Mouse (Mus musculus) right cerebral cortex, adult 2 months (tissue): Measurements from ENCODE around the gene Ppp4r4.
A peak's percentile ranks its signal among the peaks of the same experiment; 100 is the strongest.
"Not testable (repeated sequence)": the region's sequence is repeated elsewhere in the genome, so short reads cannot be mapped to it uniquely, and the experiment has no call there.

Source experiments
- DNase-seq, 2 experiments: peaks; one replicate each; pipeline ENCODE4 v3.0.0; 2021 to 2022; ENCODE audit warnings: low spot score in 2 of 2

Gene Ppp4r4

DNA sequence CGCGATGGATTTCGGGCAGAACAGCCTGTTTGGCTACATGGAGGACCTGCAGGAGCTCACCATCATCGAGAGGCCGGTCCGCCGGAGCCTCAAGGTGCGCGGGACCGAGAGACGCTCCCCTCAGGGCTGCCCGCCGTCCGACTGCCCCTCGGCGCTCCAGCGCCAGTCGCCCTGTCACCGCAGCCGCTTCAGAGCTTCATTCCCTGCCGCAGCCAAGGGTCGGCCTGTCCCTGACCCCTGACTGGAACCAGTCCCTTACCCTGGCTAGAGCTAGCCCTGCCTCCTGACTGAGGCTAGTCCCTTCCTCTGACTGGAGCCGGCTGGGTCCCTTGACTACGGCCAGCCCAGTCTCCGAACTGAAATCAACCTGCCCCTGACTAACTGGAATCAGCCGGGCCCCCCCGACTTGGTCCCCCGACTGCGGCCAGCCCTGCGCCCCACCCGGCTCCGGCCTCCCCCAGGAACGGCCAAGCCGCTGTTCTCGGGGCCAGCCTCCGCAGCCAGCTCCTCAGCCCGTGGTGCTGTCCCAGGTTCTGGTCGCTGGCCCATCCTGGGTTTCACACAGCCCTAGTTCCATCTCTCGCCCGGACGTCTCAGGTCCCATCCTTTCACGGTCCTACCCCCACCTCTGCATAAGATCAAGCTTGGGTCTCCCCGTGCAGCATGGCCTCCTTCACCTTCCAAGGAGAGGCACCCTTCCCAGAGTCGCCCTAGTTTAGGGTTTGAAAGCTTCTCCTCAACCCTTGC, 739 bp downstream of the Ppp4r4 start:
- no peak for DNase-seq

DNA sequence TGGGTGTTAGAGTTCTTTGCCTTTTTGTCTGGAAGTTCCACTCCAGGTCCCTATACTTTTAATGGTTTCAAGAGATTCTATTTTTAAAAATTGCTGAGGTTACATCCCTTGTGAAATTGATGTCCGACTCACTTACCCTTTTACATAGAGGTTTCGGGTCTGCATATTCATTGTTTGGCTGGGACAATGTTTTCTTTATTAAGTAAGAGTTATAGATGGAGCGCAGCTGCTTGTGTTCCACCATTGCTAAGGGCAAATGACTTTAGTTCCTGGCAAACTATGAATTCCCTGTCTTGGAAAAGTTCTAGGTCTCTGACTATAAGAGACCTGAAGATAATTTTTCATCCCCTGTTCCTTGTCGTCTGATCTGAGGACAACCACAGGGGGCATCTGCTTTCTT, 8.3 kb downstream of the Ppp4r4 start:
- no peak for DNase-seq

DNA sequence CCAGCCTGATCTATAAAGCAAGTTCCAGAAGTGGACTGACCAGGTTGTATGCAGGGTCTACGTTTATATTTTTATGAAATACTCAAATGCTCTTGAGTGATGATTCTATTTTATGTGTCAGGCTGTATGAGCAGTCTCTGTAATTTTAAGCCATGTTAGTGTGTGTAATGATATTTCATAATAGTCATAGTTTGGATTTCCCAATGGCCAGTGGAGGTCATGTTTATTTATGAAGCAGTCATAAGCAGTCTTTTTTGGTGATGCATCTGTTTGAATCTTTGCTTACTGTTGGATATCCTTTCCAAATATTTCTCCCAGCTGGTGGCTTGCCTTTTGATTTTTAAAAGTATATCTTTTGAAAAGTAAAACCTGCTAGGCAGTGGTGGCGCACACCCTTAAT, 11.3 kb downstream of the Ppp4r4 start:
- DNase-seq, result no peak

DNA sequence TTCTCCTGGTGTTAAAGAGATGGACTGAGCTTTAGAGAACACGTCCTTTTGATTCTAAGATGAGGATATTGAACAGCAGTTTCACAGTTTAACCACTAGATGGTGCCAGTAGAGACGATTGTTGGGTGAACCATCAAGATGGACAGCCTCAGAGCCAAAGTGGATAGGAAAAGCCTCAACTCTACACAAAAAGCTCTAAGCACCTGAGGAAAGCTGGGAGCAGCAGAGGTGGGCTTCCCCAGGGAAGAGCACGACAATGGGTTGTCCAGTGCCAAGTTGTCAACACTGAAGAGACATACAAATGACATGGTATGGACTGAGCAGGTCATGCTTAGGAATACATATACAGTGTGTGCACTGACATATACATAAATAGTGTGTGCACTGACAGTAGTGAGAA, 12.1 kb downstream of the Ppp4r4 start:
- no peak for DNase-seq

DNA sequence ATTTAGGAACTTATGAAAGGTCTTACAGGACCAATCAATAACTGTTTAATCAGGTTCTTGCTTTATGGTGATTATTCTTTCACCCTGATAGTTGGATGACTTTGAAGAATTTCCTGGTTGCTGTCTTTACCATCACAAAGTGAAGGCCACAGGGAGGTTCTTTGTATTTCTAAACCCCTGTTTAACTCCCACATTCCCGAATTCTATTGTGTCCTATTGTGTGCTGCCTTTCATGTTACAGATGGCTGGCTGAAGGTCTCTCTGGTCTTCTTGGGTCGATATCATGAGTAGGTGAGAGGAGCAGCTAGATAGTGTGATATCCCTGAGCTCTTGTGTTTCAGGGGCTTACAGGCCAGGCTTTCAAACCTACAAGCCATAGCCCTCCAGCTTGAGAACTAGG, 15.4 kb downstream of the Ppp4r4 start:
- no peak for DNase-seq

DNA sequence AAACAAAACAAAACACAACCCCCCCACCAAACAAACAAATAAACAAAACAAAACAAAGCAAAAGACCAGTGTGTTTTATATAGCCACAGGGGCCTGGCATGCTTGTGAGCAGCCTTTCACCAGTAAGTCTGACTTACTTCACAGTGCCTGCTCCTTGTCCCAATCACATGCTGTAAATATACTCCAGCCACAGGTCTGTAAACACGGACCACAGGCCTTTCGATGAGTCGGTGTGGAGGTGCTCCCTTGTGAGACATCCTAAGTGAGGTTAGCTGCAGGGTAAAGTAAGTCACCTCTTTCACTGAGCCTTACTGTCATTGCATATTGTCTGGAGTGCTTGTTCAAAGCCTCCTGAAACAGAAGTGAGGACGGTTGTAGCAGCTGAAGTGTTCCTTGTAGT, 16.4 kb downstream of the Ppp4r4 start:
- DNase-seq, result no peak

DNA sequence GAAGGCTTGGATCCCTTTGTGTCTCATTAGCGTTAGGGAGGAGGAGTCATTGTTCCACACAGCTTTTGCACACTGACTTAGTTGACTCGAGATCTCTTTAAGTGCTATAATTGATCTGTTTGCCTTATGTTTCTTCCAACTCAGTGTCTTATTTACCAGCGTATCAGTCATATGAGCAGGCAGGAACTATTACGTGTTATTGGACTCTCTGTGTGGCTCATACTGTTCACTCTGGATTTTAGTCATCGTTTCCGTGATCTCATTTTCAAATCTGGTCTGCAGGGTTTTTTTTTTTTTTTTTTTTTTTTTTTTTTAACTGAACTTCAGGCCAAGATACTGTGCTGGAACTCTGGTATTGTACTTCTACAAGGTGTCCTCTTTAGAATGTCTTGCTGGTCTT, 18.0 kb downstream of the Ppp4r4 start:
- no peak for DNase-seq

DNA sequence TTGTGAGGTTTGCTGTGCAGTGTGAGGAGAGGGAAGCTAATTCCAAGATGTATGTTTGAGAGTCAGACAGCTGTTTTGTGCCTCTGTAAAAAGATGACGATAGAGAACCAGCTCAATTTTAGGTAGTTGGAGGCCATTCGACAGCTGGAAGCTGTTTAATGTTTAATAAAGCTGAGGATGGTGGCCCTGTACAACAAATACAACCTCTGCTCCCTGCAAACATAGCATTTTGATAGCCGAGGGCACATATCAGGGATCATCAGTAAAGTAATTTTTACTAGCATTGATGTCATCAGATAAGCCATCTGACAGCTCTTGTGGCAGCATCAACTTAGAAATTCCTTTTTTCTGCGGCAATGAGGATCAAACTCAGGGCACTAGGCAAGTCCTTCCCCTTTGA, 19.3 kb downstream of the Ppp4r4 start:
- no peak for DNase-seq

DNA sequence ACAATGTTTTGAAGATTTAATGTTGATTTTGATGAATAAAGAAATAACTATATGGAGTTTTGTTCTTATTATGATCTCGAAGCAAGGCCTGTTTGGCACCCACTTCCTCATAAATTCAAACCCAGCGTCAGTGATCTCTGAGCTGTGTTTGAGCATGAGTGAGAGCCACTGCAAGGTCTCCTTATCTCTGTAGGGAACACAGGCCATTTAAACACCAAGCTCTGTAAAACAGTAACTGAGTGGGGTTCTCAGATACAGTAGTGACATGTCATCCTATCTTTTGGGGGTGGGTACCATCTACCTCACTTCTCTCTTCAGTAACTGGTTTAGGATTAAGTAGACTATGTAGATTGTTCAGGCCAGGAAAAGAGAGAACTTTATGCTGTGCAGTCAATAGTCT, 20.4 kb downstream of the Ppp4r4 start:
- DNase-seq, result no peak

DNA sequence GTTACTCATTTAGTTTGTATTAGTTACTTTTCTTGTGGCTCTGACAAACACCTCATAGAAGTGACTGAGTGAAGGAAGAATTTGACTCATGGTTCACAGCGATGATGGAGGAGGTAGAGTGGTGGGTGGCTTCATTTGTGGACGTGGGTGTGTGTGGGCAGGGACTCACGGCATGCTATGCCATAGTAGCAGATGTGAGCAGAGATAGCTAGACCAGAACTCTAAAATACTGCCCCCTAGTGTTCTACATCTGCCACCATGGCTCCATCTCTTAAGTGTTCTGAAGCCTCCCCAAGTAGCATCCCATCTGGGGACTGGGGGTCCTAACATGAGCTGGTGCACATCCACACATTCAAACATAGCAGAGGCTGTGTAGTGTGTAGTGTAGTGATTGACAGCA, 21.4 kb downstream of the Ppp4r4 start:
- no peak for DNase-seq

DNA sequence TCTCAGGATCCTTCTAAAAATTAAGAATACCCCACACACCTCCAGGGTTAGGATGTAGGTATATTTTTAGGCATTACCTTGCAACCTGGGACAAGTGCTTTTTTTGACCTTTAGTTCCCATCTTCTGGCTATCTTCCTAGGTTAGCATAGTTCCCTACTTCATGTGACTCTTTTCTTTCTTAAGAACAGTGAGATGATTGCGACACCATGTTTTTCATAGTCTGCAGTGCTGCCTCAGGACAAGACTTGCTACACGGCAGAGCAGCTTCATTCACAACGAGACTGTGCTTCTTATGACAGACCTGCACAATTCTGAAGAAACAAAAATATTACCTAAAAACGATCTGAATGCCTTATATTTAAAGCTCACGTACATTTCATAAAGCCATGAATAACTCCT, 24.8 kb downstream of the Ppp4r4 start:
- DNase-seq, result no peak

DNA sequence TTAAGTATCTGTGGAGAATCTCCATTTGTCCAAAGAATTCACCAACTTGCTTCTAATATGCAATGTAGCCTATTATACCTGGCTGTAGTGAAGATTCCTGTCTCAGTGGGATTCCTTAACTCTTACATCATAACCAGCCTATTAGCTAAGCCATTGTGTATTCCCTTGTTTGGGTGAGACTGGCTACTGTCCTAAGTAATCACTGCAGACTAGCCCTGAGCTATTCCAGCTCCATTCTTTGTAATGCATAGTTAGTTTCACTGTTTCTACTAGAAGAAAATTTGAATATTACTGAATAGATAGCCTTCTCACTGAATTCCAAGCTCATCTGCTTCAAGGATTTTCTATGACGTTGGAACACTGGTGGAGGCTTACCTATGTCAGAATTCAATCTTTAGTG, 32.6 kb downstream of the Ppp4r4 start:
- no peak for DNase-seq

DNA sequence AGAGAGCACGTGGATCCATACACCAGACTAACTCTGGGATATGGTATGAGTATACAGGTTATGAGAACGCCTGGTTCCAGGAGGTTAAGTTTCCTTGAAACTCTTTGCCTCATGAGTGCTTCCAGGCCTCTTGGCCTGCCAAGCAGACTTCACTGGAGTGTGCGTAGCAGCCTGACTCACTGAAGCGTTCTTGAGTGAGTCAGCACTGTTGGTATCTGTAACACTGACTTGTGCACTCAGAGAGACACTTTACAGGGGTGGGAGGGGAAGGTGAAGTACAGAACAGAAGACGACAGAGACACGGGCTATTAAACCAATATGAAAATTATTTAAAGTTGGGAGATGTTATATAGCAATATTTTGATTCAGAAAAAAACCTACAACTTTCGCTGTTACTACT, 33.1 kb downstream of the Ppp4r4 start:
- DNase-seq, result peak in 1 of 2 experiments; percentile 21

DNA sequence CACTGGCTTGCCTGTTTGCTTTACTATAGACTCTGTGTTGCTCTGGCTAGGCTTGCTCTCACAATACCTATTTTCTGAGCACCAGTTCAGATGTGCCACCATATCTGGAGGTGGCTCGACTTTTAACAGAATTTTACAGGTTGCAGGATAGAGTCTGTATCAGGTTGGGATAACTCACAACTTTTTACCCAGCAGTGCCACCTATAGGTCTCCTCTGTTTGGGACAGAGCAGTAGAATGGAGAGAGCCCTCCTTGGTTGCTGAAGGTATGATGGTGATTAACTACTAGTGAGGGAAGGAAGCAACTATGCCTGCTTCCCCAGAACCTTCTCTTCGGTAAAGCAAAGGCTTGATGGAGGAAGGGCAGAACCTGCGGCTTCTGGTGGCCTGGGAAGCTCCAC, 35.0 kb downstream of the Ppp4r4 start:
- DNase-seq, result peak in 1 of 2 experiments; percentile 13

DNA sequence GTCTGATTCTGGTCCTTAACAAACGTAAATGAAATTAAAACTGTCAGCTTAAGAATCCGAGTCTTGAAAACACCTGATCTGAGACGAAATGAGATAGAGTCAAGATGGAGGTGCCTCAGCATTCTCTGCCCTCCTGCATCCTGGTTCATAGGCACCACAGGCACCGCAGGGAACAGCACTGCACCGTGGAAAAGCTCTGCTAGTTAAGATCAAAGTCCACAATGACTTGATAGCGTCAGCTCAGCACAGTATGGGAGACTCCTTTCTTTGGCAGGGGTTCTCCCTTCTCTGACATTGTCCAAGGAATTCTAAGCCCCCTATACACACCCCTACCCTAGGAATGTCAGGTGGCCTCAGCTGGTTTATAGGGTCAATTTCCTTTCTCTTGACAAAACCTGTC, 37.6 kb downstream of the Ppp4r4 start:
- DNase-seq, result no peak

DNA sequence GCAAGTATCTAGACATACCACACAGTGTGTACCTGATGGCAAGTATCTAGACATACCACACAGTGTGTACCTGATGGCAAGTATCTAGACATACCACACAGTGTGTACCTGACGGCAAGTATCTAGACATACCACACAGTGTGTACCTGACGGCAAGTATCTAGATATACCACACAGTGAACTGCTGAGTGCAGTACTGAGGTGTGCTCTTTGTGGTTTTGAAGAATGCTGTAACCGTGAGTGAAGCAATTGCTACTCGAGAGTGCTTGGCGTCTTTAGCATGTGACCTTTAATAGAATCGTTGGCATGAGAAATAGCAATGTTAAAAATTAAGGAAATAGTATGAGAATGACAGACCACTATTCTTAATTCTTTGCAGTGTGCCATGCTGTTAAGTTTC, 46.1 kb downstream of the Ppp4r4 start:
- DNase-seq, result not testable (repeated sequence)

DNA sequence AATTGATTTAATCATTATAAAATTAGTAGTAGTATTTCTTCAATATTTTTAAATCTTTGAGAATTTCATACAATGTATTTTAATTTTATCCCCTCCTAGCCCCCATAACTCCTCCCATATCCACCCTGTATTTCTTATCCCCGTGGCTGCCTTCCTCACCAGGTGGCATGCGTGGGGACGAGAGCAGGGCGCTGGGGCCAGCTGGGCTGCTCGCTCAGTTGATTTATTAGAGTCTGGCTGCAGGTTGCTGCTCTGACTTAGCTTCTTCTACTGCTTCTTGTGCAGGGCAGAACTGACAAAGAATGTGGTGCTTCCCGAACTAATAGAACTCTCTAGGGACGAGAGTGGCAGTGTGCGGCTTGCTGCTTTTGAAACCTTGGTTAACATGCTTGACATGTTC, 51.7 kb downstream of the Ppp4r4 start:
- no peak for DNase-seq

DNA sequence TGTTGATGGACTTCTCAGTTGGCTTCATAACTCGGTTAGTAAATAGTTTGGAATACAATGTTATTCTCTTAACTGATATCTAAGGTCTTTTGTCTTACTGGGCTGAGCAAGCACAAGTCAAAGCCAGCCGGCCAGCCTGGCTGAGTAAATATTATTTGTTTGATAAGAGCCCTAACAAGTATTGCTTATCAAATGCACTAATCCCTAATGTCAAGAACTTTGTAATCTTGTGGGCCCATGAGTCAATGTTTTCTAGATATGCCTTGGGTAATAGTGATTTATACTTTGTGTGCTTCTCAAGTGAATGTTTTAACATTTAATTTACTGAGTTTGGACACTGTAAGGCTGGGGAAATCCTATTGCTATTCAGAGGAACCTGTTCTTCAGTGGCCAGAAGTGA, 66.3 kb downstream of the Ppp4r4 start:
- DNase-seq, result no peak

DNA sequence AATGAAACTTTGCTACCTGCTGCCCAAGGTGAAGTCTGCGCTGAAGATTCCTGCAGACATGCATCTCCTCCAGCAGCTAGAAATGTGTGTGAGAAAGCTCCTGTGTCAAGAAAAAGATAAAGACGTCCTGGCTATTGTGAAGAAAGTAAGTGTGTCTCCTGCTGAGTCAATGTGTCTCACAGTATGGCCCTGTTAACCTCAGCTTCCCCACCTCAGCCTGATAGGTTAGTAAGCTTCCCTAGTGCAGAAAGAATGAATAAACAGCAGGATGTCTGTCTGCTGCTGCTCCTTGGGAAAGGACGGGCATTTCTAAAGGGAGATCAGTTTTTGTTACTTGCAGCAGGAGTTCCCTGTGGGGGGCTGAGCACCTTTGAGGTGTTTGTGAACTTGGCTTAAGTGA, 68.3 kb downstream of the Ppp4r4 start:
- DNase-seq, result no peak

DNA sequence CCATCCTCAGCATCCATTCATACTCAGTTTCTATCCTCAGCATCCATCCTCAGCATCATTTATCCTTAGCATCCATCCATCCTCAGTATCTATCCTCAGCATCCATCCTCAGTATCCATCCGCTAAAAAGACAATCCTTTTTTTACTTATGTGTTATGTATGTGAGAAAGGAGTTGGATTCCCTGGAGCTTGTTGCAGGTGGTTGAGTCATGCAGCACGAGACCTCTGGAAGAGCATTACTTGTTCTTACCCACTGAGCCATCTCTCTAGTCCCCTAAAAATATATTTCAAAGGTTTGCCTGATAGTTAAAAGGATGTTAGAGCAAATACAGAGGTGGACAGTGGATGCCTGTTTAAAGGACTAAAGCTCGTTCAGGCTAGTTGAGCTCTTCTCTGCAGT, 69.8 kb downstream of the Ppp4r4 start:
- DNase-seq, result no peak

DNA sequence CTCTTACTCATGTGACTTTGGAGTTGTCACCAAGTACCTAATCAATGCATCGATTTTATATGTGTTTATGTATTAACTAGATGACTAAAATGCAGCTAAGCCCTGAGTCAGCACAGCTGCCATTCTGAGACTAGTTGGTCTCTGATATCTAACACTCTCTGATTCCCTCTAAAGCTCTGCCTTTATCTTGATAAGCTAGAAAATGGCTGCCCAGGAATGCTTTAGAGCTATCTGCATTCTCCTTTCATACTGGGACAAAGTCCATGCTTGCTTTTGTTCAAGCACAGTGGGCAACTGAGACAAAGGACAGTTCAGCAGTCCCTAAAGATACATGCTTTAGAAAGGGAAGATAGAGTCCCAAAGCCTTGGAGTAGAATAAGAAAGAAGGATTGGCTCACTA, 83.1 kb downstream of the Ppp4r4 start:
- no peak for DNase-seq

DNA sequence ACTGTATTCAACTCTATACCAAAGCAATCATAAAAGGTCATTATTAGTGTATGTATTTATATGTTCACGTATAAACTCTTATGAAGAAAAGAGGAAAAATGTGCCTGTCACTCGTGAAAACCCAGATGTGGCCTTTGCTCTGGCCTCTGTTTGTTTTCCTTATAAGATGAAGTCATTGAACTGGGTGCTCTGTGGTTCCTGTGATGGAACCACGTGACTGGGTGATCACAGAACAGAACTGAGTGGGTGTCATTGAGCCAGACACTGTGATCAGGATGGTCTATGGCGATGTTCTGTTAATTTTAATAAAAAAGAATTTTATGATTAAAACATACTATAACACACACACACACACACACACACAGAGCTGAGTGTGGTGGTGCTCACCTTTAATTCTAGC, 83.7 kb downstream of the Ppp4r4 start:
- no peak for DNase-seq

DNA sequence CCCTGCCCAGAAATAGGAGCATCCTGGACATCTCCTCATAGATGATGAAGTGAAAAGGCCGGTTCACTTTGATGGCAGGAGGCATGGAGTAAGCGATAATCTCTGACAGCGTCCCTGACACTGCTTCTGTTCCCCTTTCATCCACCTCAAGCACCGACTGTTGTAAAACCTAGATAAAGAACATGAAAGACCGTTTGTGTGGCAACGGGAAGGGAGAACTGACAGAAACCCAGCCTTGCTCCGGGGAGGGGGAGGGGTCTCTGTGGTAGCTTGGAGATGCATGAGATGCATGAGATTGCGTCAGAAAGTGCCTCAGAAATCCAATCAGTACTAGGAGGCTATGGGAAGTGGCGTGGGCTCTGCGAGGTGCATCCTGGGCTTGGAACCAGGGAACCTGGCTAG, 84.8 kb downstream of the Ppp4r4 start:
- DNase-seq, result no peak

DNA sequence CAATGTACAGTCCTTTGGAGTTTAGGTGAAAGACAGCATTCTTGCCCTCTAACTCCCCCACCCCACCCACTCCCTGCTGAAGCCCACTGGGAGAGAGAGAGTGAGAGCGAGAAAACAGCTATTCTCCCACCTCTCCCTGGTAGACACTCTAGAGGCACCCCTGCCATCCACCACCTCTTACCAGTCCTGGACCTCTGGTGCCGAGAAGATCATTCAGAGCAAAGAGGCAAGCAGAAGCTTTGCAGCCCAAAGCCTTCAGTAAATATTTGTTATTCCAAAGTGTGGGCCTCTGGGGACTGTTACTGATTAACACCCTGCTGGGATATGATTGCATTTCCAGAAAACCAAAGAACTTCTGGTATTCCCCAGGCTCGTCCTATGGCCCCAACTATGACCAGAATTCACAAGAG, 99.1 kb downstream of the Ppp4r4 start, which contains the start of gene Serpina10:
Serpina10 (minus strand) TSS at position 242 of the 410 bp plus-strand sequence.
- no peak for DNase-seq
